Mouse (Mus musculus): ENCODE measurements around the gene Coa4.

DNA sequence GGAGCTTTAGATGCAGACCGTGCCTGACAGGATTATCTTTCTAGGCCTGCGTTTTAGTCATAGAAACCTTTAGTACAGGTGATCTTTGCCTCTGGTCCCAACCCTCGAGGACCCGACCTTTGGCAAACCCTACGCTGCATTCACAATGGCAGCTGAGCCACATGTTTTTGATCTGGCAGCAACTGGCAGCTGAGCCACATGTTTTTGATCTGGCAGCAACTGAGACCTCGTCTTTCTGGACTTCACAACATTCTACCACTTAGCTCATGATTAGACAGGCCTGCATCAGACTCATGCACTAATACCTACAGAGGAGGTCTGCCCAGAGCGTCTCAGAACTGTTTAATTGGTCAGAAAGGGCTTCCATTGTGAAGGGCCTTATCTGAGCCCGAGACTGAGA lies 41.8 kb upstream of the Coa4 start:
- TF ChIP-seq POLR2A (IDR thresholded peaks at IDR 0.05; ENCODE audit: insufficient read depth, low read depth, low read length) (no peak), CTCF (IDR thresholded peaks at IDR 0.05; ENCODE audit: insufficient read depth, low read depth, low read length) (no peak)
